Mouse (Mus musculus) layer of hippocampus, postnatal 14 days (tissue): ENCODE results near the gene Foxred1. TPM values are rescaled to one million over a fixed set of nuclear protein-coding genes. Genes with fewer than 3 reads are reported as not detected.

Experiments used
- DNase-seq, 2 experiments: peaks; one replicate each; pipeline ENCODE4 v3.0.0; 2021 to 2022; ENCODE audit warnings: low spot score in 2 of 2, mixed read lengths in 1 of 2
- total RNA-seq, 2 experiments: library from RNA; stranded (reverse); gene quantifications; 2 replicates each; pipeline ENCODE4 v1.2.3; 2021

Gene Foxred1
- total RNA-seq, 2 experiments from 2014 or later = 41.5 to 46.4 TPM

GRCm38 (mm10) chr9:35156002-35156710, 54.7 kb downstream of the Foxred1 start:
- peak; percentile 30 to 35 for DNase-seq

Other genes starting within 250 kb of the Foxred1 start
- 10 to 100 TPM; 26.5 to 28.6 TPM for gene St3gal4, start 91.8 kb downstream of the Foxred1 start, total RNA-seq
- 10 to 100 TPM; 17.5 to 18.5 TPM for gene Dcps, start 35.0 kb downstream of the Foxred1 start, total RNA-seq
- 10 to 100 TPM; 63.1 to 67.3 TPM for gene Srpr, start 10.9 kb downstream of the Foxred1 start, total RNA-seq
- 1 to 10 TPM; 3.1 to 4.4 TPM for gene Tirap, start 10.8 kb downstream of the Foxred1 start, total RNA-seq
- 10 to 100 TPM; 24.5 to 28.6 TPM for gene Fam118b, start 56.8 kb upstream of the Foxred1 start, total RNA-seq
- 10 to 100 TPM; 10.1 to 10.9 TPM for gene Rpusd4, start 56.8 kb upstream of the Foxred1 start, total RNA-seq
- gene Cdon, start 210.1 kb upstream of the Foxred1 start, total RNA-seq = 10 to 100 TPM in 1 of 2 experiments, 1 to 10 TPM in 1; 8.5 to 10.4 TPM